1 mouse cellular context compared by ENCODE assay signal in the genomic region with DNA sequence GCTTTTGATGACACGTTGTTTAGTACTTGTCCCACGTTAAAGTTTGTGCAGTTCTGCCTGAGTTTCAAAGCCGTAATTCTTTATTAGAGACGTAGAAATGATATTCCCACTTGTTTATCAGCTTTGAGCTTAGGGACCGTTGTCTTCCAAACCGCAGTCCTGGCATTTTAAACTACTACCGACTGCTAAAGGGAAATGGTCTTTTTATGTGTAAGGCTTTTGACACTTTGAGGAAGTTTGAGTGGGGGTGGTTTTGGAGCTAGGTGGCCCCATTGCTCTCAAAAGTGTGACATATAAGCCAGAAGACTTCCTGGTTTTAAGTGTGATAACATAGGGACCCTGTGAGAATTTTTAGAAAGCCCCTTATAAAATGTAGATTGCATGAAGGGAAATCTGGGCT.
TF ChIP-seq lines count a peak whose summit lies in the region.

No protein-coding gene starts in this region.

TF ChIP-seq in MEL, 35 proteins besides CTCF, POLR2A, EP300 and RAD21 (continued from another document):
- 0 out of 2 replicates have a peak, but pooled peaks have one; percentile 54 for TF ChIP-seq ZMIZ1 (IDR thresholded peaks at IDR 0.05; ENCODE audit: low read depth, low read length)
- no peak for TF ChIP-seq POLR2AphosphoS5 (IDR thresholded peaks at IDR 0.05; ENCODE audit: borderline replicate concordance, low read depth, low read length)
- peak; percentile 76 for TF ChIP-seq ELF1 (IDR thresholded peaks at IDR 0.05; ENCODE audit: low read depth, low read length)
- peak; percentile 73 for TF ChIP-seq MXI1 (IDR thresholded peaks at IDR 0.05; ENCODE audit: low read depth, low read length)
- no peak for TF ChIP-seq POLR2AphosphoS2 (IDR thresholded peaks at IDR 0.05; ENCODE audit: low read length)
- no peak for TF ChIP-seq USF2 (IDR thresholded peaks at IDR 0.05; ENCODE audit: borderline replicate concordance in 1 of 2, insufficient read depth in 1 of 2, low read depth in 1 of 2, low read length in 2 of 2)
- peak; percentile 77 for TF ChIP-seq ETS1 (IDR thresholded peaks at IDR 0.05; ENCODE audit: low read depth, low read length)
- peak; percentile 68; the same call in 1 of the 2 replicates for TF ChIP-seq MYB (IDR thresholded peaks at IDR 0.05; ENCODE audit: low read depth, low read length)
- TF ChIP-seq UBTF (IDR thresholded peaks at IDR 0.05; ENCODE audit: borderline replicate concordance, insufficient read depth, low read depth, low read length): no peak
- peak; percentile 64 for TF ChIP-seq RCOR1 (IDR thresholded peaks at IDR 0.05; ENCODE audit: low read depth, low read length)
- TF ChIP-seq JUND (IDR thresholded peaks at IDR 0.05; ENCODE audit: low read depth, low read length): no peak
- peak; percentile 56; the same call in 1 of the 2 replicates for TF ChIP-seq HCFC1 (IDR thresholded peaks at IDR 0.05; ENCODE audit: low read depth, low read length)
- TF ChIP-seq TAL1 (IDR thresholded peaks at IDR 0.05; ENCODE audit: low read length): no peak
- TF ChIP-seq MAZ (IDR thresholded peaks at IDR 0.05; ENCODE audit: low read depth, low read length): peak; percentile 49; the same call in 1 of the 2 replicates
- TF ChIP-seq ZNF384 (IDR thresholded peaks at IDR 0.05; ENCODE audit: low read depth, low read length): no peak
- peak; percentile 72 for TF ChIP-seq MYC (IDR thresholded peaks at IDR 0.05; ENCODE audit: low read depth, low read length)
- TF ChIP-seq GABPA (IDR thresholded peaks at IDR 0.05; ENCODE audit: low read depth, low read length): no peak
- no peak for TF ChIP-seq SMC3 (IDR thresholded peaks at IDR 0.05; ENCODE audit: low read depth, low read length)
- TF ChIP-seq KAT2A (conservative IDR thresholded peaks at IDR 0.05; ENCODE audit: low read depth, low read length): no peak
- TF ChIP-seq MAFK (IDR thresholded peaks at IDR 0.05; ENCODE audit: borderline replicate concordance, low read depth, low read length): no peak
- peak; percentile 32; the same call in 1 of the 2 replicates for TF ChIP-seq BHLHE40 (IDR thresholded peaks at IDR 0.05; ENCODE audit: borderline replicate concordance, low read depth, low read length)
- TF ChIP-seq ZKSCAN1 (IDR thresholded peaks at IDR 0.05; ENCODE audit: low read depth, low read length): no peak
- peak; percentile 93 for TF ChIP-seq SIN3A (IDR thresholded peaks at IDR 0.05; ENCODE audit: low read length)
- TF ChIP-seq USF1 (IDR thresholded peaks at IDR 0.05; ENCODE audit: low read depth, low read length): no peak
- TF ChIP-seq CHD2 (IDR thresholded peaks at IDR 0.05; ENCODE audit: low read length): no peak
- peak; percentile 71 for TF ChIP-seq TBP (IDR thresholded peaks at IDR 0.05; ENCODE audit: low read depth, low read length)
- peak; percentile 52; the same call in 1 of the 2 replicates for TF ChIP-seq TCF12 (IDR thresholded peaks at IDR 0.05; ENCODE audit: low read depth, low read length)
